Mouse (Mus musculus) brain, embryonic 14.5 days (tissue): ENCODE measurements around the gene Baiap2. TPM values are rescaled to one million over a fixed set of nuclear protein-coding genes. Genes with fewer than 3 reads are reported as not detected.

Source experiments
- DNase-seq: peaks from one replicate; pipeline ENCODE4 v3.0.0-alpha.2; 2011; ENCODE audit warnings: low read depth
- CTCF ChIP-seq: fragments of 200-500 bp; IDR thresholded peaks from 2 replicates; pipeline ENCODE4 v1.5.1; 2012; ENCODE audit warnings: inconsistent platforms, mild to moderate bottlenecking, moderate library complexity, borderline replicate concordance; ENCODE audit not compliant: insufficient read depth, insufficient read length; ENCODE audit errors: extremely low read depth
- POLR2A ChIP-seq: fragments of 200-500 bp; IDR thresholded peaks from 2 replicates; pipeline ENCODE4 v1.6.1; 2012; ENCODE audit warnings: mild to moderate bottlenecking, inconsistent platforms, borderline replicate concordance; ENCODE audit not compliant: poor library complexity, insufficient read depth, insufficient read length, severe bottlenecking; ENCODE audit errors: extremely low read depth
- polyA plus RNA-seq: library from polyadenylated mRNA; depleted of rRNA; stranded (reverse); fragments of >200 nt; gene quantifications from 2 replicates; pipeline ENCODE4 v1.2.3, GENCODE M21; 2012

Gene Baiap2
- polyA plus RNA-seq, 1 experiment: 17.8 TPM

DNA sequence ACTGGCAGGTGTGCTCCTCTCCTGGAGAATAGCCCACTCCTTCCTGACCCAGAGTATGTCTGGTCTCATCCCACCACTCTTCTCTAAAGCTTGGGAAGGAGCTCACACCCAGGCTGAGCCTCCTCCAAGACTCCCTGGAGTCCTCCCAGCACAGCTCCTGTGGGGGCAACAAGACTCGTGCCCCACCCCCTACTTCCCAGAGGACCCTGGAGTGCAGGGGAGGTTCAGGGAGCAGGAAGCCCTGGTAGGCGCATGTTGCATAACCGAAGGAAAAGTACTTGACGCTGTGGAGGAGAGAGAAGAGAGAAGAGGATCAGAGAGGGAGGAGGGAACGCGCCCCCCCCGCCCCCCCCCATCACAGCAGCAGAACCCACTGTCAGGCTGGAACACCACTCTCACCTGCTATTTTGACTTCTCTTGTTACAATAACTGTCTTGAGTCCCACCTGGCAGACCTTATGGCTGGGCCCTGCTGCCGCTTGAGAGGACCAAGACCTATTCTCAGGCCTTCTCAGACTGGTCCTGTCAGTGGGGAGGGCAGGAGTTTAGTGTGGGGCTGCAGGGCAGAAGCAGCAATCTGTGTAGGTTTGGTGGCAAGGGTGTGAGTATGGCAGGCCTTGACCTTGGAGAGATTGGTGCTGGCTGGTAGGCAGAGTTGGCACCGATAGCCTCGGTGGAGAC, 48.2 kb downstream of the Baiap2 start:
- TF ChIP-seq CTCF: no peak
- TF ChIP-seq POLR2A: no peak

GRCm38 (mm10) chr11:119991338-119991678, 48.7 kb downstream of the Baiap2 start:
- TF ChIP-seq POLR2A (no peak), CTCF (peak; percentile 96)
- peak; percentile 93 for DNase-seq

More for the DNA sequence above, 48.2 kb downstream of the Baiap2 start:
- DNase-seq: no peak

- TF ChIP-seq POLR2A (no peak), CTCF (no peak)
- DNase-seq: no peak
These were observed 54.8 kb downstream of the Baiap2 start for GRCm38 (mm10) chr11:119997351-119997750.

DNA sequence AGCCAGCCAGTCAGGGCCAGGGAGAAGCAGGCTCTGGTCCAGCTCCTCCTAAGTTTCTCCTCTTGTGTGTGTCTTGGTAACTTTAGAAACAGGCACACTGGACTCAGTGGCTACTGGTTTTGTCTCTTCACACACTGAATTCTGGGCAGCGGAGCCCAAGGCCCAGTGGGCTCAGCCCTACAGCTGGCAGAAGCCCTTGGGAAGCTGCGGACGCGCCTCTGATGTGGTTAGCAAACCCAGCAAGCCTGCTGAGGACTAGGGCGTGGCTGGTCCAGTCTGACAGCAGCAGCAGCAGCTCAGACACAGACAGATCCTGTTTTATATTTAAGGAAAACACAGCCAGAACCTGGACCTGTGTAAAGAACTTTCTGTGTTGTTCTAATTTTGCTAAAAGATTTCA, 59.5 kb downstream of the Baiap2 start:
- no peak for DNase-seq
- no peak for TF ChIP-seq CTCF
- TF ChIP-seq POLR2A: no peak

DNA sequence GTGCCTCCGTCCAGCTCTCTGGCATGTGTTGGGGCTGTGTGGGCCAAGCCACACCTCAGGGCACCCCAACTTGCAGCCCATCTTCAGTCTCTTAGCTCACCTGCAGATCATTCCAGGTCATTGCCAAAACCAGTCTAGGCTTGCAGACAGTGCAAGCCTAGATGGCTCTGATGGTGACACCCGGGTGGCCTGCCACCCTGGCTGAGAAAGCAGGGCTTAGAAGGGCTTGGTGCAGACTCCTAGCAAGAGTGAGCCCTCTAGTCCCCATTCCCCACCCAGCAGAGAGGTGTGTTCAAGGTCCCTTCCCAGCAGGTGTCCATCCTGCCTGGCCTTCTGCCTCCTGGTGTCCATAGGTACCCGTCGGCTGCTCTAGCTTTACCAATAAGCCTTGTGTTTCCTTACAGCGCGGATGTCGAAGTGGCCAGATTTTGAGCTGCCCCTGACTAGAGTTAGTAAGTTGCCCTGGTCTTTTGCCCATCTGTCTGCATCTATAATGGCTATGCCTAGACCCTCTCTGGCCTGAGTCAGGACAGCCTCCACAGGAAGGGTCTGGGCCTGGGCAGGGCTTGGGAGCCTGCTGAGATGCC, 60.2 kb downstream of the Baiap2 start:
- TF ChIP-seq CTCF: no peak
- no peak for TF ChIP-seq POLR2A
- DNase-seq: no peak

DNA sequence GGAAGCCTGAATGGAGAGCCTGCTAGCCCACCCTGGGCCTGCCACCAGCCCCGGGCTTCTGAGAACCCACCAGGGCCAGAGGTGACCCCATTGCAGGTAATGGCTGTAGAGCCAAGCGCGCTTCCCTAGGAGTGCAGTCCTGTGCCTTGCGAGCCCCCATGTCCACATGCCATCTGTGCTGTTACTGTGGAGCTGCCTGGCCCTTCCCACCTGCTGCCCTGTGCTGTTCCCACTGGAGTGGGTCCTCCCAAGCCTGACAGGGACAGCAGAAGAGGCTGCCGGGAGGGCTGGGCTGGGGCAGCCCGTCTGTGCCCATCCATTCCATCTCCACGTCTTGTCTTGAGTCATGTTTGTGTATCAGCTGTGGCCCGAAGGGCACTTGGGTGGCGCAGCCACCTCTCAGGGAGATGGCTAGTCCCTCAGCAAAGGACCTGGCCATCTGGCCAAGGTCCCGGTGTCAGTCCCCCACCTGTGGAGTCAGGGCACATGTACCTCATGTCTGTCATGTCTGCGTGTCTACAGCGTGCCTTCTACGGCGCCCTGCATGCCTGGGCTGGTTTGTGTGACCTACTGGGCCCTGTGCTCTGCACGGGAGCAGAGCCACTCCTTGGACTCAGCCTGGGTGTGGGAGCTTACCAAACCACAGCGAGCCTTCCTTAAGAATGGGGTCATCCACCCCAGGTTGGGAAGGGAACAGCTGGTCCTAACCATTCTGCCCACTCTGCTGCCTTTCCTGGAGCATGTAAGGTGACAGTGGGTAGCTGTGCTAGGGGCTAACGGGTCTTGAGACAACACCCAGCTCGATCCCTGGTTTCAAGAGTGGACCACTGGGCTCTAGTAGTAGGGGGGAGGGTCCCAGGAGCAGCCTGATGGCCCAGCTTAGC, 63.1 kb downstream of the Baiap2 start:
- no peak for TF ChIP-seq CTCF
- no peak for TF ChIP-seq POLR2A
- DNase-seq: no peak

- TF ChIP-seq POLR2A (no peak), CTCF (no peak)
- DNase-seq: no peak
These were observed 65.0 kb downstream of the Baiap2 start for GRCm38 (mm10) chr11:120007496-120008080.

GRCm38 (mm10) chr11:120008501-120008900, 65.9 kb downstream of the Baiap2 start:
- no peak for DNase-seq
- TF ChIP-seq POLR2A: no peak
- no peak for TF ChIP-seq CTCF

- TF ChIP-seq CTCF (no peak), POLR2A (no peak)
- DNase-seq: no peak
These were observed 66.4 kb downstream of the Baiap2 start for GRCm38 (mm10) chr11:120008956-120009355.

- no peak for TF ChIP-seq POLR2A
- no peak for DNase-seq
These were observed 67.4 kb downstream of the Baiap2 start for GRCm38 (mm10) chr11:120009937-120010336.

DNA sequence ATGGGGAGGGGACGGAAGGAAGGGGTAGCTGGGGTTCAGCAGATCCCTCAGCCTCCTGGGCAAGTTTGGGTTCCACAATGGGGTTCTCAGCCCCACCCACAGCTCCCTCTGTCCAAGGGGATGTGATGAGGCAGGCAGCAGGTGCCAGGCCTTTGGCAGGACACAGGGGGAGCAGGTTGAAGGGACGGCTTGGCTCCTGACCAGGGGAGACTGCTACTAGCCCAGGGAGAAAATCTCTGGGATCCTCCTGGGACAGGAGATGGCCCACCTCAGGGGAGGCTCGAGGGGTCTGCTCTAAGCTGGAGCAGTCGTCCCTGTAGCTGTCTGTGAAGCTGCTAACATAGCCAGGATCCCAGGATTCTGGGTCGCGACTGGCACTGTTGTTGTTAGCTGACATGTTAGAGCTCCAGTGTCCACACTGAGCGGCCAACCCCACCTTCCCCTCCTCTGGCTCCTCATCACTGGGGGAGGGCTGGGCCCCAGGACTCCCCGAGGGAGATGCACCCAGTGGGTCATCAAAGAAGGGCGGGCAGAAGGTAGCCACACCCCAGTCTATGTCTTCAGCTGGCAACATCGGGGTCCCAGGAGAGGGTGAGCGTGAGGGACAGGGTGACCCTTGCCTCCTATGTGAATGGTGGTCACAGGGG, 68.7 kb downstream of the Baiap2 start:
- TF ChIP-seq POLR2A (no peak), CTCF (no peak)
- DNase-seq: no peak
